Mouse (Mus musculus) lung, adult 2 months (tissue): ENCODE data around the gene Clca3a1. TPM values are rescaled to one million over a fixed set of nuclear protein-coding genes. Genes with fewer than 3 reads are reported as not detected.
"Not testable (repeated sequence)": the region's sequence is repeated elsewhere in the genome, so short reads cannot be mapped to it uniquely, and the experiment has no call there.

Experiments
- DNase-seq: peaks from one replicate; pipeline ENCODE4 v3.0.0; 2022
- H3K4me1 ChIP-seq: fragments of 200-500 bp; 2 replicates; pipeline ENCODE4 v1.6.1; 2011; ENCODE audit warnings: low read length; ENCODE audit not compliant: control insufficient read depth, insufficient read depth
- H3K4me3 ChIP-seq: fragments of 200-500 bp; replicated peaks from 2 replicates; pipeline ENCODE3; 2011; ENCODE audit warnings: low read depth, mild to moderate bottlenecking, control low read depth, low read length; ENCODE audit errors: extremely low read depth
- CTCF ChIP-seq: fragments of 200-500 bp; IDR thresholded peaks from 2 replicates; pipeline ENCODE4 v1.5.1; 2011; ENCODE audit warnings: mild to moderate bottlenecking, low read length, control low read depth; ENCODE audit not compliant: insufficient read depth
- POLR2A ChIP-seq: fragments of 200-500 bp; IDR thresholded peaks from 2 replicates; pipeline ENCODE4 v1.6.1; 2011; ENCODE audit warnings: low read depth, mild to moderate bottlenecking, control low read depth, low read length, borderline replicate concordance; ENCODE audit errors: extremely low read depth
- WGBS: fragments of 180-500 bp; shearing (Covaris S2); methylation state at CpG from one replicate; pipeline ENCODE4 v1.1.7; 2018; 5-methylcytosine and 5-hydroxymethylcytosine counted together
- polyA plus RNA-seq: library from polyadenylated mRNA; depleted of rRNA; stranded (reverse); fragments of >200 nt; gene quantifications from 2 replicates; pipeline ENCODE4 v1.2.3, GENCODE M21; 2012

Gene Clca3a1
- polyA plus RNA-seq, 1 experiment: 0.63 TPM

DNA sequence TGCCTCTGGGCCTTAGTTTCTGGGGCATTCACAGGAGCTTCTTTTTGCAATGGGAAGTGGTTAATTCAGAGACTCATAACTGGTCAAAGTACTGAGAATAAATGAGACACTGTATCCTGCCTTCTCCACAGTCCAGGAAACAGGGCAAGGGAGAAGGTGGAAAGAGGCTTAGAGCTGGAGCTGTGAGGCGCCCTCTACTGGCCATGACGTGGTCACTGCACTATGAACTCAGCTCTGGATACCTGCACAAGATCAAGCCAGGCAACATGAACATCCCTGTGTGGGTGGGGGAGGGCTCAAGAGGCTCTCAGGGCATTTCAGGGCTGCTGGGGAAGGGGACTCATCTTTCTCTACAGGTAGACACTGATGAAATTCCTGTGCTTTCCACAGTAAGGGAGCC lies 7.7 kb downstream of the Clca3a1 start:
- no peak overlapping the region for H3K4me3 ChIP-seq
- TF ChIP-seq CTCF: peak; percentile 73
- TF ChIP-seq POLR2A: no peak
- no peaks in the 10 kb centered on the region for H3K4me1 ChIP-seq
- WGBS: 7% methylated on average over 2 of the region's 2 CpGs
- DNase-seq: peak; percentile 18

DNA sequence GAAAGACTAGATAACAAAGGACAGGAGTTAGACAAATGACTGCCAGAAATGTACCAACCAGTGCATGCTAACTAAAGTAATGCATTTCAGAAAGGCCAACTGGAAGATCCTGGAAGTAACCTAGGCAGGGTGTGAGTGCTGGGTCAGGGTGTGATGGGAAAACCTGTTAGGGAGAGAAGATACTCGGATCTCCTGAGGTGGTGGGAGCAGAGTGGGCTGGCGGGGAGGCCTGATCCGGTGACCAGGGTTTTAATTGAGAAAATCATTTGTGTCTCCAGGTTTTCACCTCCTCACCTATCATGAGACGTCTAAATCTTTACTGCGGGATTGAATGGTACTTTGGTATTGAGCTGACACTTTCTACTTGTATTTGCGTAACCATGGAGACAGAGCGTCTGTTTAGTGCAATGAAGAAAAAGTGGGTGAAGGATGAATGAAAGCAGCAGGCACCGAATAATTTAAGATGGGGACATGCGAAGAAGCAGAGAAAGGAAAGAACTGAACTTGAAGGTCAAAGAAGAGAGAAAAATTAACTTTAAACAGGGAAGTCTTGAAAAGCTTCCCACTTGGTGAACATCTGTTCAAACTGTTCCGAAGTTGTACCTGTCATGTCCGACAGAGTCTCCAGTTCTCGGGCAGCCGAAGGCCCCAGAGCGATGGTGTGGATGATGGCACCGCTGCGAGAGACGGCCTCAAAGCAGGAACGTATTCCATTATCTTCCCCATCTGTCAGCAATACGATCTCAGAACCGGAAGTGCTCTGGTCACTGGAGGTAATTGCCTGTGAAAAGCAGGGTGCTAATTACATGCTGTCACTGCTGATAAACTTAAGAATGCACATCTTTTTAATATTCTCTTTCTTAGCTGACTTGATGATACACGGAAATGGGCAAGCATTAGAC lies 11.5 kb downstream of the Clca3a1 start:
- not testable (repeated sequence) for H3K4me1 ChIP-seq, H3K4me3 ChIP-seq, DNase-seq
- WGBS: 49% methylated on average over 20 of the region's 21 CpGs

DNA sequence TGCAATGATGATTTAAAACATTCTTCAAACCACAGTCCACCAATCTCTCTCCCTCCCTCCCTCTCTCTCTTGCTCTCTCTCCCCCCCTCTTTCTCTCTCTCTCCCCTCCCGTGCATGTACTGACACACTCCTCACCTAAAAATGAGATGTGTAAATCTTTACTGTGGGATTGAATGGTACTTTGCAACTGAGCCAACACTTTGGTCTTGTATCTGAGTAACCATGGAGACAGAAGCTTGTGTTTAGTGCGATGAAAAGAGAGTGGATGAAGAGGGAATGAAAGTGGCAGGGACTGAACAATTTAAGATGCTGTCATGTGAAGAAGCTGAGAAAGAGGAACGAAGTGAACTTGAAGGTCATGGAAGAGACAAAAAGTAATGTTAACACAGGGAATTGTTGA lies 13.1 kb downstream of the Clca3a1 start:
- H3K4me1 ChIP-seq, DNase-seq, H3K4me3 ChIP-seq: not testable (repeated sequence)
- 36% methylated on average over 3 of the region's 3 CpGs for WGBS

DNA sequence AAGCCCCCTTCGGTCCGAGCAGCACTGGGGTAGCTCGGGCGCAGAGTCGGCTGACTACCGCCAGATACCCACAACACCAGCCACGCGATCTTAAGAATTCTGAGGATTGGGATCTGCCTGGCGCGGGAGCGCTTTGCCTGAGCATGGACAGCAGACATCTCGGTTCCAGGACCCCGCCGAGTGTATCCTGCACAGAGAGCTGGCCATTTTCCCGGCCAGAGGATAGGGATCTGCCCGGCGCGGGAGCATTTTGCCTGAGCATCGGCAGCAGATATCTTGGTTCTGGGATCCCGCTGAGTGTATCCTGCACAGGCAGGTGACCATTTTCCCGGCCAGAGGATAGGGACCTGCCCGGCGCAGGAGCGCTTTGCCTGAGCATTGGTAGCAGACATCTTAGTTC lies 22.4 kb downstream of the Clca3a1 start:
- H3K4me3 ChIP-seq, H3K4me1 ChIP-seq, DNase-seq: not testable (repeated sequence)
- 71% methylated on average over 24 of the region's 24 CpGs for WGBS

DNA sequence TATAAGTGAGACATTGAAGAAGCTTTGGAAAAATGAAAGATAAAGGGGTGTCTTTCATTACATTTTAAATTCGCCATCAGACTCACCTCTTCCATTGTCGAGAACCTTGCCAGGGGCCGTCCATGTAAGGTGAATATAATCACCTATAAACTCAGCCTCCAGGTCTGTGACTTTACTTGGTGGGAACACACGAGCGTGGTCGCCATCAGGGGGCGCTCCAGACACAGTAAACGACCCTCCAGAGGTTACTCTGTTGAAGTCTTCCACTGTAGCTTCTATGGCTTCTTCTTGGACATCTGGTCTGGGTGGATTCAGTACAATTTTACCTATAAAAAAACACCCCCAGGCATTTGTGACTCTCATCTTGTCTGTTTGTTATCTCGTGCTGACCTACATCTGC lies 23.9 kb downstream of the Clca3a1 start:
- Histone ChIP-seq H3K4me3 (no peak overlapping the region), H3K4me1 (no peaks in the 10 kb centered on the region)
- WGBS: 29% methylated on average over 9 of the region's 9 CpGs
- peak; percentile 24 for DNase-seq
- no peak for TF ChIP-seq POLR2A
- peak; percentile 44; the same call in 1 of the 2 replicates for TF ChIP-seq CTCF

DNA sequence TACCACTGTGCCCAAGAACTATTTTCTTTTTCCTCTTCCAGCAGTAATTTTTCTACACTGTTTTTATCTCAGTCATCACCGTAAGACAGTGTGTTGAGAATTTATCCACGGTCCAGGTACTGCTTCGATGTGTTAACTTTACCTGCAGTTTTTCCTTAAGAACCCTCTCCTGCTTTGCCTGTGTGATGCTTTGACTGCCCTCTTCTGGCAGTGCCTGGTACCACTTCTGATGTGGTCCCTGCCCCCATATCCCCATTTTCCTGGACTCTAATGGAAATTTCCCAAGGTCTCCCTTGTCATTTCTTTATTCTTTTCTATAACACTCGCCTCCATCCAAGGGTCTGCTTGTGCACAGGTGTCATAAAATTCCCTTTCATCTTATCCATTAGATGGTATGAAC lies 37.3 kb downstream of the Clca3a1 start:
- H3K4me3 ChIP-seq: no peak overlapping the region
- TF ChIP-seq CTCF (peak; percentile 79), POLR2A (no peak)
- peak; percentile 58 for DNase-seq
- no peaks in the 10 kb centered on the region for H3K4me1 ChIP-seq
- WGBS: 41% methylated on average over 4 of the region's 4 CpGs

DNA sequence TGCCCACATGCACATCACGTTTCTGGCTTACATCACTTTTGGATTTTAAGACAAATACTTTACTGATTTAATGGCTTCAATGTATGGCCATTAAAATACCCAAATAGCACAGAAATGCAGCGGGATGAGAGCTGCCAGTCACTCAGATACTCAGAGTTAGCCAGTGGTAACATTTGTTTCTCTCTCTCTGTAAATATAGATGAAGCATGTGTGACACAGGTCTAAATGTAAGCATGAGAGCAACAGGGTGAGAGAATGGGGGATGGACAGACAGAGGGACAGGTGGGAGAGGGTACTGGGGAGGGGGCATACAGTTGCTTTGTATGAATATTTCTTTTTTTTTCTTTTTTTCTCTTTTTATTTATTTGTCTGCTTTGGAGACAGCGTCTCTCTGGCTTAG lies 38.2 kb downstream of the Clca3a1 start:
- DNase-seq, H3K4me3 ChIP-seq, H3K4me1 ChIP-seq: not testable (repeated sequence)
- 87% methylated on average over 3 of the region's 3 CpGs for WGBS

DNA sequence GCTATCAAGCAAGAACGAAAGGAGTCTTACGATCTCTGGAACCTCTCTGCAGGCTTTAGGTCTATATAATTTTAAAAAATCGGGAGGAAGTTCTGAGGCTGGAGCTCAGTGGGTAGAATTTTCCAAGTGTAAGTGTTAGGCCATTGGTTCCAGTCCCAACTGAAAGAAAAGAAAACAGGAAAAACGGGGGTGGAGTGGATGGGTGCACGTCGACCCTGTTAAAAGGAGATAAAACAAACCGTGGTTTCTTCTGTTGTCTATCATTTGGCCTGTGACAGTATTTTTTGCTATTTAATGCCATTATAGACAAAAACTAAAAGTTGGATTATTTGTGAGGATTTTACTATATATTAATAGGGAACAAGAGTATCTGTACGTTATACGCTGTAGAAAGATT lies 38.9 kb downstream of the Clca3a1 start:
- TF ChIP-seq POLR2A (no peak), CTCF (no peak)
- H3K4me1 ChIP-seq: peaks cover 8% of the 10 kb centered on the region
- no peak overlapping the region for H3K4me3 ChIP-seq
- WGBS: 74% methylated on average over 9 of the region's 9 CpGs
- no peak for DNase-seq

DNA sequence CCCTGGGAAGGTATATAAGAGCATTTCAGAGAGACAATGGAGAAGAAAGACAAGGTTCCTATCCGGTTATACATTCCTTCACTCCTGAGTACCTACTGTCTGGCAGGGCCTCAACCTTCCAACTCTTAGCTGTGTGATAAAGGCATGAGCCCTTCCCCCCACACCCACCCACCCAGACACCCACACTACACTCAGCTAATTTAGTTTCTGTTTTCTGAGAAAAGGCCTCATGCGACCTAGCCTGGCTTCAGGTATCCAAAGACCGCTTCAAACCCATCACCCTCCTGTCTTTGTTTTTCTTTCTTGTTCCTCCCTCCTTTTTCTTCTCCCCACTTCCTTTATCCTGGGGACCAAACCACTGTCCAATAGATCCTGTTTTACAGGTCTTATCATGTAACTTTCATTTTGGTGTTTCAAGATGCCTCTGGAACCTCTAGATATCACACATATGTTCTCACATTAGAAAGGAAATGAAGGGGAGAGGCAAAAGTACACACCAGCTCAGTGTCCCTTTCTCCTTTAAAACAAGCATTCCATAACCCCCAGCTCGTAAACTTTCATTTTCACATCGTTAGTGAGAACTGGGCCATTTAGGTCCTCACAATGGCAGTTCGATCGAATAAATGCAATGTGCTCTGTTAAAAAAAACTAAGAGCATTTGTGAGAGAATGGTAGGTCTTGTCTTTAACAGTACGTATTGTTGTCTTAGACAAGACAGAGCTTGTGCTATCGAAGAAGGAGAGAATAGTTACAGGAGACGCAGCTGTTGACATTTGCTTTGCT lies 39.5 kb downstream of the Clca3a1 start:
- no peak for TF ChIP-seq POLR2A
- TF ChIP-seq CTCF: no peak
- DNase-seq: no peak
- H3K4me3 ChIP-seq: no peak overlapping the region
- 81% methylated on average over 10 of the region's 10 CpGs for WGBS
- H3K4me1 ChIP-seq: peaks cover 10% of the 10 kb centered on the region
